Mouse (Mus musculus) cerebellum, adult 9-11 months (tissue): ENCODE measurements at regions not wholly inside any gene's neighbourhood (a gene's known extent, or its start where the extent isn't known, plus 50 kb on each side); places are given as distances from the start of the nearest gene placed in this dataset.

Experiments
- DNase-seq: peaks from one replicate; pipeline ENCODE4 v3.0.0; 2022

GRCm38 (mm10) chr5:111898482-111898881 is 164.8 kb downstream of the Gm26897 start:
- no peak for DNase-seq

- DNase-seq, result no peak
Measured at GRCm38 (mm10) chr5:111901197-111901596, 167.5 kb downstream of the Gm26897 start.

GRCm38 (mm10) chr5:111901678-111902077 is 168.0 kb downstream of the Gm26897 start:
- no peak for DNase-seq

DNA sequence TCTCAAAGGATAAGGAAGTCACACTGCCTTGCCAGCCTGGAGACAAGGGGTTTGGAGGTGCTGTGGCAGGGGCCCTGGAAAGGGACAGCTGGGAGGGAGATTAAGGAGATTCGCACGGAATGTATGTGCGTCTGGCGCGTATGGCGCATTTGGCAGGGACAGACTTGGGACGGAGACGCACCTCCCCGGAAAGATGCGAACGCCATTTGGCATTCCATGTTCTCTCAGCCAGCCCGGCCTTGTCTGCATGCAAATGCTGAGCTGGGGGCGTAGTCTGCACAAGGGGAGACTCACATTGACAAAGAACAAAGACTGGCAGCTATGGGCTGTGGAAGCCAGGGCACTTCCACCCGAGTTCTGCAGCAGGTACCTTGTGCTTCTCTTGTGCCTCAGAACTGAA is 174.4 kb downstream of the Gm26897 start:
- no peak for DNase-seq

- DNase-seq, result no peak
Measured at GRCm38 (mm10) chr5:111910514-111910913, 176.8 kb downstream of the Gm26897 start.

- DNase-seq, result no peak
Measured at GRCm38 (mm10) chr5:111913354-111913753, 179.6 kb downstream of the Gm26897 start.

GRCm38 (mm10) chr5:111914296-111914695 is 180.6 kb downstream of the Gm26897 start:
- DNase-seq, result no peak

- DNase-seq, result no peak
Measured at GRCm38 (mm10) chr5:111917643-111918252, 184.0 kb downstream of the Gm26897 start.

- DNase-seq, result no peak
Measured at GRCm38 (mm10) chr5:111918888-111919287, 185.2 kb downstream of the Gm26897 start.

DNA sequence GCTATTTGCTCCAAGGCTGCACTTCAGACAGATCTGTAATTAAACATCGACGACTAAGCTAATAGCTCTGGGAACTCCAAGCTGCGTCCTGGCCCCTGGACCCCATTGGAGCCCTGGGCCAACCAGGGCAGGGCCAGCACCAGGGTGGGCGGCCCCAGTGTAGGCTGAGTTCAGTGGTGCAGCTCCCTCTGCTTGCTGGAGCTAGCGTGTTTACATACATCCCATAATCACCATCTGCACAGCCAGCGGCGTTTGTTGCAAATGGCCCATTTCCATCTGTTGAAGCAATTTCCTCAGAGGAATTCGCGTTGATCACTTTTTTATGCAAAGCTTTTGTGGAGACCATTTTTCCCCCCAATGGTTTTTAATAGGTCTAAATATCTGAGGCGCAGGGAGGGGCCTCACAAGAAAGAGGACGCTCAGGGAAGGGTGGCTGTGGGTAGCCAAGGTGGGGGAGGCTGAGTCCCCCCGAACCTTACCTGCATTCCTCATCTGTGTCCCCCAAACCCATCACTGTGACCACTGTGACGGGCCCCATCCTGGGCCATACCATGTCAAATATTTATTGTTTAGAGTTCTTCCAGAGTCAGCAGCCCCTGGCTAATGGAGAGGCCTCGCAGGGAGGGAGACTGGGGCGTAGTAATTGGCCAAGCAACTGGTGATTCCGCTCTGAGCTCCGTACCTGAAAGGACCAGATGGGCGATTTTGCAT is 189.4 kb downstream of the Gm26897 start:
- DNase-seq, result no peak

- DNase-seq, result no peak
Measured at GRCm38 (mm10) chr5:111925757-111926156, 192.0 kb downstream of the Gm26897 start.

GRCm38 (mm10) chr5:111929180-111929990 is 195.7 kb downstream of the Gm26897 start:
- DNase-seq, result no peak

- no peak for DNase-seq
Measured at GRCm38 (mm10) chr5:111929991-111930339, 196.2 kb downstream of the Gm26897 start.

GRCm38 (mm10) chr5:111931733-111932132 is 198.0 kb downstream of the Gm26897 start:
- no peak for DNase-seq

- DNase-seq, result peak; percentile 93
Measured at GRCm38 (mm10) chr5:111935381-111936134, 201.8 kb downstream of the Gm26897 start.

DNA sequence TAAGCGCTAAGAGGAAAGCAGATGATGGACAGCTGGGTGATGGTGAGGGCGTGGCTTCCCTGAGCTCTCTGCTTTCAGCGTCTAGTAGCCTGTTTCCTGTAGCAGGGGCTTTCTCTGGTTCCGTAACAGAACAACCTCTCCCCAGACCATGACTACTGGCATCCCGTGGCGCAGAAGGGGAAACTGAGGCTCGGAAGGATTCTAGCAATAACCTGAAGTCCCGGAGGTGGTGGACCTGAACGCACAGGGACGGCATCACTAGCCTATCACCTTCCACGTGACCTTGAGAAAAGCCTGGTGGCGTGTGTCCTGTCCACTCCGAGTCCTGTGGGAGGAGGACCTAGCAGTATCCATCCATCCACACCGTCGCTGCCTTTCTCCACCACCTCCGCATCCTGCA is 208.1 kb downstream of the Gm26897 start:
- no peak for DNase-seq

DNA sequence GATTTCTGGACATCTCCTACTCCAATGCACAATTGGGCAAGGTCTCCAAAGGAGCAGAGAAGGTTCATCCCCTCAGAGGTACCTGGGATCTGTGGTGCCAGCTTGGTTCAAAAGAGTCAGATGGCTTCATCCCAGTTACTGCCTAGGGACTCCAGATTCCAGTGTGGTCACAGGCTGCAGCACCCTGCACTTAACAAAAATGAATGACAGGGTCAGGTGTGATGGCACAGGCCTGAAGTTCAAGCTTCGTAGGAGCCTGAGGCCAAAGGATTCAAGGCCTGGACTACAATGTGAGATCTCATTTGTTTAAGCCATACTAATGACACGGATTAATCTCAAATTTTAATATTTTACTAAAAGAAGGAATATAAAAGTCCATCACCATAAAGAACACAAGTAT is 209.1 kb downstream of the Gm26897 start:
- DNase-seq, result no peak

- no peak for DNase-seq
Measured at GRCm38 (mm10) chr5:111943337-111944162, 209.8 kb downstream of the Gm26897 start.

- DNase-seq, result no peak
Measured at GRCm38 (mm10) chr5:111944273-111944971, 210.7 kb downstream of the Gm26897 start.

DNA sequence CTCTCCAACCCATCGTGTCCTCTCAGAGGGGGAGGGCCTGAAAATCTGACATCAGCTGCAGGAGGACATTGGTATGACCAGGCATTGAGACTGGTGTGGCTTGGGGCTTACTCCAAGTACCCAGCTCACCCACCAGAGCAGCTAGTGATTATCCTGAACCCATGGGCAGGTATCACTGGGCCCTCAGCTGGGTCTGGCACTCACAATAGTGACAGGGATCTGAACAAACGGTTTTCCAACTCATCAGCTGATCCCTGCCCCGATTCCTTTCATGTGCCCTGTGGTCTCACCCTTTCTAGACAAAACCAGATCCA is 211.2 kb downstream of the Gm26897 start:
- DNase-seq, result no peak

DNA sequence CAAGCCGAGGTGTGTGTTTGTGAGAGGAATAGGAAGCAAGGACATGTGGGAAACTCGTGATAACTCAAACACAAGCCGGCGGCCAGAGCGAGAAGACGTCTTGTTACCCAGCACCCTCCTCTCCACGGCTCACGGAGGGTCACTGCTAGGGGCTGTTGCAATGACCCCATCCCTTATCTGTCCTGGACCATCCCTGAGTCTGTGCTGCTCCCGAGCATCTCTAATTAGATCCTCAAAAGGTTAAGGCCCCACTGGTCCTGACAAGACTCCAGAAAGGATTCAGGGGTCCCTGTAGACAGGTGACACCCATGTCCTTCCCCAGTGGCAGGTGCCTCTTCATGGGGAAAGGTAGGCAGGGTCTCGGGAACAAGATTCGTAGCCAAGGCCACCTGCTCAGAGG is 212.6 kb downstream of the Gm26897 start:
- DNase-seq, result no peak

DNA sequence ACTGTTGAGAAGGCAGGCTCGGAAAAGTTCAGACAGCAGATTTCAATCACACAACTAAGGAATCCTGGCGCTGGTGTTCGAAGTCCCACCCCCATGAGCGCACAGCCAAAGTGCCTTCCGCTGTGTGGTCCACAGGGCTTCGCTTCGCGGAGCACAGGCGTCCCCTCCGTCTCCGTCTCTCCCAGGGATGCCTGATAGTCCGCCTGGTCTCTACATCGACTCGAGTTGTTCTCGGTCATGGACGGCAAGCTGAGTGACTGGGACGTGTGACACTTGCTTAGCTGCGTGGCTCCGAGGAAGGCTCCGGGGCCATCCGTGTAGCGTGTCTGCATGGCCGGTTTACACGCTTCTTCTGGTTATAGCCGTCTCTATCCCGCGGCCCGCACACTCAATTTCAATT is 224.0 kb downstream of the Gm26897 start:
- DNase-seq, result no peak
